Mouse (Mus musculus): ENCODE measurements around the gene Rapgef3. TPM values are rescaled to one million over a fixed set of nuclear protein-coding genes. Genes with fewer than 3 reads are reported as not detected.

The Rapgef3 gene
- total RNA-seq, 2 experiments from 2014 or later, result 50.0 to 52.0 TPM

GRCm38 (mm10) chr15:97748309-97748708 lies 19.5 kb downstream of the Rapgef3 start:
- DNase-seq (ENCODE audit: low spot score in 2 of 2), result no peak

GRCm38 (mm10) chr15:97747486-97747885 lies 20.3 kb downstream of the Rapgef3 start:
- DNase-seq (ENCODE audit: low spot score in 2 of 2), result no peak

GRCm38 (mm10) chr15:97746748-97747147 lies 21.0 kb downstream of the Rapgef3 start:
- no peak for DNase-seq (ENCODE audit: low spot score in 2 of 2)

- no peak for DNase-seq (ENCODE audit: low spot score in 2 of 2)
Observed at GRCm38 (mm10) chr15:97746278-97746677, 21.5 kb downstream of the Rapgef3 start.

DNA sequence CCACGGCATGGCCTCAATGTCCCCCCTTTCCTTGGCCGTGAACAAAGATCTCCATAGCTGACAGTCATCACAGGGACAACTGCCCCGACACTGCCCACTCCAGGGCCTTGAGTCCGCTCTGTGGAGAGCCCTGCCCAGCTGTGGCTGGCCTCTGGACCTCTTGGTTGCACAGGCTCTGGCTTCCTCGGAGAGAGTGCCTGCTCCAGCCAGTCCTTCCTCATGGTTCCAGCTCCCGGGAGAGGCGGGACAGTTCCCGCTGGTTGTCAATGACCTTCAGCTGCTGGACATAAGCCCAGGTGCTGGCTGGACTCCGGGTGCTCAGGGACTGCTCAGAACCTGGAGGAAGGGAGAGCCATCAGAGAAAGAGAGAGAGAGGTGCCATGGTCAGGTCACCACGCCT lies 22.4 kb downstream of the Rapgef3 start:
- DNase-seq (ENCODE audit: low spot score in 2 of 2), result peak in 1 of 2 experiments; percentile 43

DNA sequence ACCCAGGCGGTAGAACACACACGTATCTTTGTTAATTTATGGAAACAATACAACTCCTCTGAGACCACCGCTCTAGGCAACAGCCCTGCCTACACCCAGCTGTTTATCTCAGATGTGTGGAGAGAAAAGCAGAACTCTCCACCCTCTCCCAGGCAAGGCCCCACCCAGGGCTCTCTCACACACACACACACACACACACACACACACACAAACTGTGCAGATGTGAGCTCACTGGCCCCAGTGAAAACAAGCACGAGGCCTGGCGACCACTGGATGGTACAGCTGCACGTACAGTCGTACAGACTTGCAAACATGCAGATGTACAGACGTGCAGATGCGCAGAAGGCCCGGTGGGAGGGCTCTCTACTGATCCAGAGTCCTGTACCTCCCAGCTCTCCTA lies 22.8 kb downstream of the Rapgef3 start:
- DNase-seq (ENCODE audit: low spot score in 2 of 2), result no peak

DNA sequence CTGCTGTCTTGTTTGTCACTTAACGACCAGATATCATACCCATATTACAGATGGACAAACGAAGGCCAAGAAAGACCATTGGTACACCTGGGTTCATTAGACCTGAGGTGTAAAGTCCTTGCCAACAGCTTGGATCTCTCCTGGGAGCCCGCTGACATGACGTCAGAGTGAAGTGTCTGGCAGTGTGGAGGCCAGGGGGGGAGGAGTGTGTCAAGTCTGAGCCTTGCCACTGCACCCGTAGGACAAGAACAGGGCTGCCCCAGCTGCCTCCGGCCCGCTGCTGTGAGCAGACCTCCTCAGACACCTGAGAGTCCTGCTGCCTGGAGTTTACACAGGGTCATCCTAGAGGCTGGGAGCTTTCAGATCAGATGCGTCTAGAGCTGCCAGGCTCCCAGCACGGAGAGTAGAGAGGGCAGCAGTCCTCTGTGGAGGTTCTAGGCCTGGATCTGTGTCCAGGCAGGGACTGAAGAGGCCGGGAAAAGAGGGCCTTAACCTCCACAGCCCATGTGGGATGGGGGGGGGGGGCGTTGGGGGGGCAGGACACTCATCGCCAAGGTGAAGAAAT lies 23.7 kb downstream of the Rapgef3 start:
- no peak for DNase-seq (ENCODE audit: low spot score in 2 of 2)

DNA sequence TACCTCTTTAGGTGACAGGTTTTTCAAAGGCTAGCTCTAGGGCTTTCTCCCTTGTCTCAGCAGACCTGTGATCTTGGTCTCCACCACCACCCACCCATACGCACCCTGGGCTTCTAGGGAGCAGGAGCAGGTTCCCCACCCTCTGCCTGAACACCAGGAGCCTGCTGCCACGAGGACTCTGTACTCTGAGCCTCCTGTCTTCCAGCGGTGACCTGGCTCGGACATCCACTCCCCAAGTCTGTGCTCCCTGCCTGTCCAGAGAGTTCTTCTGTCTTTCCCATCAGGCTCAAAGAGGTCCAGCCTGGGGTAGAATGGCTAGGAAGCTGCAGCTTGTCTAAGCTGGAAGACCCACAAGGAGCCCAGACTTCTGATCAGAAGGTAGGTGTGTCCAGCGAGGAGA lies 24.6 kb downstream of the Rapgef3 start:
- no peak for DNase-seq (ENCODE audit: low spot score in 2 of 2)

GRCm38 (mm10) chr15:97742600-97742999 lies 25.2 kb downstream of the Rapgef3 start:
- no peak for DNase-seq (ENCODE audit: low spot score in 2 of 2)

GRCm38 (mm10) chr15:97742074-97742473 lies 25.7 kb downstream of the Rapgef3 start:
- no peak for DNase-seq (ENCODE audit: low spot score in 2 of 2)

- DNase-seq (ENCODE audit: low spot score in 2 of 2), result no peak
Observed at GRCm38 (mm10) chr15:97741662-97742061, 26.1 kb downstream of the Rapgef3 start.

- DNase-seq (ENCODE audit: low spot score in 2 of 2), result no peak
Observed at GRCm38 (mm10) chr15:97740283-97740732, 27.5 kb downstream of the Rapgef3 start.

DNA sequence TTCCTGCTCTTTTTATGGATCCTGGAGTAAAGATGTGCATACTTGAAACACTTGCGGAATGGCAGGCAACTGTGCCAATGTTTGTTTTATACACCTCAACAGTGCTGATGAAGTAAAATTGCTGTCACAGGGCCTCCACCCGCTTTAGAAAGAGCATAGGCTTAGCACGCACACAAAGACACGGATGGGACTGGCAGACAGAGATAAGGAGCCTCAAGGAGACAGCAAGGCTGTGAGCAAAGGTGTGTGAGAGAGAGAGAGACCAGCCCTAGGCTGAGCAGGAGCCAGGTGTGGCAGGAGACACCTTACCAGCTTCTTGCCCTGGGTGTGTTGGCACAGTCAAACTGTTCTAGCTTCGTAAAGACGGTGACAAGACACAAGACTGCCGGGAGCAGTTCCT lies 28.8 kb downstream of the Rapgef3 start:
- no peak for DNase-seq (ENCODE audit: low spot score in 2 of 2)

- DNase-seq (ENCODE audit: low spot score in 2 of 2), result no peak
Observed at GRCm38 (mm10) chr15:97731988-97732387, 35.8 kb downstream of the Rapgef3 start.

GRCm38 (mm10) chr15:97731111-97731510 lies 36.7 kb downstream of the Rapgef3 start, which contains the start of gene Endou:
Gene Endou (minus strand): TSS chr15:97731339.
- DNase-seq (ENCODE audit: low spot score in 2 of 2), result no peak

- DNase-seq (ENCODE audit: low spot score in 2 of 2), result no peak
Observed at GRCm38 (mm10) chr15:97730365-97730764, 37.4 kb downstream of the Rapgef3 start.

DNA sequence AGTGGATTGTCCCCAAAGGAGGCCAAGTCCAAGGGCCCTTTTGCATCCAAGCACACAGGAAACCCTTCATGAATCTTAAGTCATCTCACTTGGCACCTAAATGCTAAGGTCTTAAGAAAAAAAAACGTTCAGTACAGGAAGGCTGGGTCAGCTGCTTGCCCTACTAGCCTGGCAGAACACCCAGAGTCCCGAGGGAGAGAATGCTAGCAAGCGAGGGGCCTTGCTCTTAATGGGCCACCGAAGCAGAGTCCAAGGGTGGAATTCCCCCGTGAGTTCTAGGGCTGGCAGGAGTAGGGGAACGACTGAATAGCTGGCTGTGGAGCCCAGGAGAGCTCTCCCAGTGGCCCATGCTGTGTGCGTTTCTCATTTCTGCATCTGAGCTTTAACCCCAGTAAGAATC lies 39.0 kb downstream of the Rapgef3 start:
- DNase-seq (ENCODE audit: low spot score in 2 of 2), result peak in 1 of 2 experiments; percentile 63

GRCm38 (mm10) chr15:97728394-97728793 lies 39.4 kb downstream of the Rapgef3 start:
- DNase-seq (ENCODE audit: low spot score in 2 of 2), result no peak

DNA sequence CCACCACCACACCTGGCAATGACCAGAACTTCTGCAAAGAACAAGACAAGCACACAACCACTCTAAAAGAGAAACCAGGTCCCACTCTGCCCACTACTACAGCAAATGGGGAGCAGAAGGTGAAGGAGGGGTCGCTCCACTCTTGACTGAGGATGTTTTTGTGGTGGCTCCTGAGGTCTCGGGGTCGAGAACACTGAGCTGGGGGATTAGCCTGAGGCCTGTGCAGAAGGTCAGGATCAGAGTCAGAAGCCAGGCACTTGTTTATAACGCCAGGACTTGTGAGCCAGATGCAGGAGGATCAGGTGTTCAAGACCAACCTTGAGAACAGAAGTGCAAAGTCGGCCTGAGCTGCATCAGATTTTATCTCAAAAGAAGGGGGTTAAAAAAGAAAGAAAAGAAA lies 40.3 kb downstream of the Rapgef3 start:
- DNase-seq (ENCODE audit: low spot score in 2 of 2), result no peak

DNA sequence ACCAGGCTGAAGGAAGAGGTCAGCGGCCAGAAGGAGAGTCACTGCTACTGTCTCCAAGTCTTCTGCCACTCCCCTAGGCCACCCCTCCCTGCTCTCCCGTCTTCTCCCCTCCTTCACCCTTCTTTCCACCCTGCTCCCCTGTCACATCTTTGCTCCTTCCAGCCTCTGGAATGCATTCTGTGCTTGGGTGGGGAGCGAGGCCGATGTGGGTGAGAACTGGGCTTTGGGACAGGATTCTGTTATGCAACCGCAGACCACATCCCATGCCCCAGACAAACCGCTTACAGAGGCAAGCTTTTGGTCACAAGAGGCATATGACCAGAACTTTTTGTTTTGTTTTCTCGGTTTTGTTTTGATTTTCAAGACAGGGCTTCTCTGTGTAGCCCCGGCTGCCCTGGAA lies 40.7 kb downstream of the Rapgef3 start:
- no peak for DNase-seq (ENCODE audit: low spot score in 2 of 2)

- no peak for DNase-seq (ENCODE audit: low spot score in 2 of 2)
Observed at GRCm38 (mm10) chr15:97726310-97726709, 41.5 kb downstream of the Rapgef3 start.

DNA sequence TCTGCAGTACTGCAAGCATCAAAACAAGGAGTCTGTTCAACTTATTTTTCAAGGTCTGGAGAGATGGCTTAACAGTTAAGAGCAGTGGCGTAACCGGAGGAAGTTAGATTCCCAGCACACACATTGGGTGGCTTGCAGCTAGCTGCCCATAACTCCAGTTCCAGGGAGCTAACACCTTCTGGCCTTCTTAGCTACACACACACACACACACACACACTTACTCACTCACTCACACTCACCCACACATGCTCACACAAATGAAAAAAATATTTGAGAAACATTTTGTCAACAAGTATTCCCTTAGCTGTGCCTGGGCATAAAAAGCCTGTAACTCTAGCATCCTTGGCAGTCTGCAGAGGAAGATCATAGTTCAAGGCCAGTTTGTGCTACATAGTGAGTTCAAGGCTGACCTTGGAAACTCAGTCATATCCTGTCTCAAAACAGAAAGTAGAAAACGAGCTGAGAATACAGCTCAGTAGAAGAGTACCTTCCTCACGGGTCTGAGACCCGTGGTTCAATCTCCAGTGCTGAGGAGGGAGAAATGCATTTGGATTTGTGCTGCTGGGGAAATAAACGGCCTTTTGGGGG lies 42.5 kb downstream of the Rapgef3 start:
- DNase-seq (ENCODE audit: low spot score in 2 of 2), result no peak
